Mouse (Mus musculus) layer of hippocampus, adult 11-12 months (tissue): ENCODE data around the gene Trpm5.

ENCODE experiments used
- DNase-seq: peaks from one replicate; pipeline ENCODE4 v3.0.0; 2022; ENCODE audit warnings: low spot score

Trpm5 gene

DNA sequence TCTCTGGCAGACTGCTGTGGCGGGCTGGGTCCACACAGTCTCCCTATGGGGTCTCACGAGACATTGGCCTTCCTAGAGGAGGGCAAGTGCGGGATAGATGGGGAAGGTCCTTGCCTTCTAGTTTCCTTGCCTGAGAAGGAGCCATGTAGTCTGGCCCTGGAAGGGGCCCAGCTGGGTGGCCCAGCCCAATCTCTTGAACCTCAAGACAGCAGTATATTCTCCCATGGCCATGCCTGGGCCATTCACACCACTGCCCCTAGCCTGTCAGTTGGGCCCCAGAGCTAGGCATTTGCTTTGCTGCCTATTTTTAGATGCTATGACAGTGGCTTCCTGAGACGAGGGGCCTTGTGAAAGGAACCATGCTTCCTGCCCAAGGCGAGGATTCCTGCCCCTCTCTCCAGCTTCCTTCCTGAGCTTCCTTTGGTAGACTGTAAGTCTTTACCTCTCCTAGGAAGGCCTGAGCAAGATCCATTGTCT, 36.2 kb downstream of the Trpm5 start:
- no peak for DNase-seq

DNA sequence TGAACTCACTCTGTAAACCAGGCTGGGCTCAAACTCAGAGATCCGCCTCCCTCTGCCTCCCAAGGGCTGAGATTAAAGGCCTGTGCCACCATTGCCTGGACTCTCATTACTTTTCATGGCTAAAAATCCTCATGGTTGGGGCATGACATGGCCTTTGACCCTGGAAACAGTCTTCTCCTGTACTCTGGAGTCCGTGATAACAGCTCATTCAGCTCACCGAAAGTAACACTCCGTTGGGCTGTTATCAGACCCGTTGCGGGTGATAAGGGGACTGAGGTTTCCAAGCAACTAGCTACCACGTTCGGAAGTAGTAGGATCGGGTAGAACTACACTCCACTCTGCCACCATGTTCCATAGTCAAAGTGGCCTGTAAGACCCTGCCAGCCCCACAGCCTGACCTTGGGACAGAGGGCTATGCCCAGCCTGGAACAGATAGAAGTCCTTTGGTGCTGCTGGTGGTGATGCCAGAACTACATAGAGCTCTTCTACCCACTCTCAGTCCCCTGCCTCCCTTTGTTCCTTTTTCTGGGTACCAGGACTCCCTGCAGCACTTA, 36.7 kb downstream of the Trpm5 start:
- DNase-seq = no peak

DNA sequence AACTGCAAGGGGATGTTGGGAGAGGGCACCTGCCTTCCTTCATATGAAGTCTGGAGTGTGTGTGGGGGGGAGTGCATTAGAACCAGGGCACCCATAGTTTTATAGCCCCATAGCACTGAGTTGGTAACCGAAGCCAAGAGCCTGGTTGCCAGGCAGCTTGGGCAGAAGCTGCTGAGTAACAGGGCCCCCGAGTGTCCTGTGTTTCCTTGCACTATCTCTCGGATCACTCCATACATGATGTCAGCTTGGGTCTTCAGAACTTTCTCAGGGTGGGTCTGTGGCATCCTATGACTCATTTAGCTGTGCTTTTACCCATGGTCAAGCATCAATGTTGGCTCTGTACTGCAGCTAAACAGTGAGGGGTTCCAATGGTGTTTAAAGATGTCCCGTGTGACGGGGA, 37.4 kb downstream of the Trpm5 start:
- no peak for DNase-seq

DNA sequence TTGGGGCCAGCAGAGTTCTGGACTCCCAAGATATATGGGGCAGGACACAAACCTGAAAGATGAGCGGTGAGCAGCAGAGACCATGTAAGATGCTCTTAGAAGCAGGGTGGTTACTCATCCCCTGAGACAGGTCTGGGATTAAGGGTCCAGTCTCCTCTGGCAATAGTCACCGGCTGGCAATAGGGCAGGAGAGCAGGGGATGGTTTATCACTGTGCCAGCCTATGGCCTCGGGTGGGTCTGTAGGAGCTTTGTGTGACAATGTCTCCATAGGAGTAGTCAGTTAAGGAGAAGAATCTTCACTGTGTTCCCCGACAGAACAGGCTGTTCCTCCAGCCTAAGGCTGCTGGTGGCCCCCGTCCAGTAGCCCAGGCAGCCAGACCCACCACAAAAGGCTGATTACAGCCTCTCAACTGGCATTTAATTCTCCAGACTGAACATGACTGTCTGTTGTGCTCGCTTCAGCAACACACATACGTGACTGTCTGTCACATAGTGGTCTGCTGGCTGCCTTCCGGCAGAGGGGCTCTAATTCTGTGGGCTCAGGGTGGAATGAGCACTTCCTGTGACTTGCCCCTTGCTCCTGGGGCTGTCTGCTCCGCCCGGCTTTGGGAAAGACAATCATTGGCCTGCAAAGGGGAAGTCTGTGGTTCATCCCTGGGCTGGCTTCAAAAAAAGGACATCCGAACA, 38.8 kb downstream of the Trpm5 start:
- no peak for DNase-seq

DNA sequence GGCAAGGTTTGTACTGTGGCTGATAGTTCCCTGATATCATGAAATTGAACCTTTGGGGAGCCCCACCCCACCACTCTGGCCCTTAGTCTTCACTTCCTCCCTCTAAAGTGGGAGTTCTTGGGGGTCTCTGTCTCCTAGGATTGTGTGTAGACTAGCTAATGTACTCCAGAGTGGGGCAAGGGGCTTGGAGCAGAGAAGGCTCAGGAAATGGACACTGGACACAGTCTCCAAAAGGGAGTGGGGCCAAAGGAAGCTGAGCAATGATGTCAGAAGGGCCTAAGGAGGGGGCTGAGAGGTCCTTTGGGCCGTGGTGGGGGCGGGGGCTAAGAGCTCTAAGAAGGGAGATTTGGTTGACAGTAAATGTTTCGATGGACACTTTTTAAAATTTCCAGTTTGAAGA, 39.4 kb downstream of the Trpm5 start:
- no peak for DNase-seq

DNA sequence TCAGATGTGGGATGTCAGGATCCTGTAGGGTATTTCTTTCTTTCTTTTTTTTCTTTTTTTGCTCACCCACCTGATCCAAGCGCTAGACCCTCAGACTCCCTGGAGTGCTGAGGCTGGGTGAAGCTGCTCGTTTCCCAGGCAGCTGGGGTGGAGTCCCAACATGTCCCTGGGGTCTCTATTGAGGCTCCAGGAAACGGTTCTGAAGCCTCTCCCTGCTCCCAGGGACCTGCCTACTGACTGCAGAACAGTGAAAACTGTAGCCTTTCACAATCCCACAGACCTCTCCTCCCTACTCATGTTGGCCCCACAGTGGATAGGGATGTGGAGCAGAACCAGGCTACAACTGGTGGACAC, 39.9 kb downstream of the Trpm5 start:
- no peak for DNase-seq

DNA sequence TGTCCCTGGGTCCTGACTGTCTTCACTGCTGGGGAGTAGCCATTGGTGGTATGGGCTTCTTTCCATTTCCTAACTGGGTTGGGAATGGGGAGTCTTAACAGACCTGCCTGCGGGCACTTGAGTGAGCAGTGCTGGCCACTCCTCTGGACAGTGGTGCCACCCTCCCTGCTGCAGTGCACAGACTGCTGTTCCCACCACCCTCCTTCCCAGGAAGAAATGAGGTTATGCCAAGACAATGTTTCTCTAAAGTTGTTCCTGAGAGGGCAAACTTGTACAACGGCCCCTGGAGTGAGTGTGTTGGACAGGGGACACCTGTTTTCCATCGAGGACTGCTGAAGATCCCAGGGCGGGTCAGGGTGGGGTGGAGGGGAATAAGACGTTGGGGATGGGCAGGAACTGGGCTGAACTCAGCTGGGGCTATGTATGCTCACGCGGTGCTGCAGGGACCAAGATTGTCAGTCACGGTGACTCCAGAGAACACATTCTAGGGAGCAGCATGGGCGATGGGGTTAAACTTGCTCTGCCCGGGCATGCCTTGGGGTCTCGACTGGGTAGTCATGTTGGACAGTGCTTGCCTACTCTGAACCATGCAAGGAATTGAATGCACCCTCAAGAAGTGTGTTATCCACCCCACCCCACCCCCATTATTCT, 40.4 kb downstream of the Trpm5 start:
- no peak for DNase-seq

DNA sequence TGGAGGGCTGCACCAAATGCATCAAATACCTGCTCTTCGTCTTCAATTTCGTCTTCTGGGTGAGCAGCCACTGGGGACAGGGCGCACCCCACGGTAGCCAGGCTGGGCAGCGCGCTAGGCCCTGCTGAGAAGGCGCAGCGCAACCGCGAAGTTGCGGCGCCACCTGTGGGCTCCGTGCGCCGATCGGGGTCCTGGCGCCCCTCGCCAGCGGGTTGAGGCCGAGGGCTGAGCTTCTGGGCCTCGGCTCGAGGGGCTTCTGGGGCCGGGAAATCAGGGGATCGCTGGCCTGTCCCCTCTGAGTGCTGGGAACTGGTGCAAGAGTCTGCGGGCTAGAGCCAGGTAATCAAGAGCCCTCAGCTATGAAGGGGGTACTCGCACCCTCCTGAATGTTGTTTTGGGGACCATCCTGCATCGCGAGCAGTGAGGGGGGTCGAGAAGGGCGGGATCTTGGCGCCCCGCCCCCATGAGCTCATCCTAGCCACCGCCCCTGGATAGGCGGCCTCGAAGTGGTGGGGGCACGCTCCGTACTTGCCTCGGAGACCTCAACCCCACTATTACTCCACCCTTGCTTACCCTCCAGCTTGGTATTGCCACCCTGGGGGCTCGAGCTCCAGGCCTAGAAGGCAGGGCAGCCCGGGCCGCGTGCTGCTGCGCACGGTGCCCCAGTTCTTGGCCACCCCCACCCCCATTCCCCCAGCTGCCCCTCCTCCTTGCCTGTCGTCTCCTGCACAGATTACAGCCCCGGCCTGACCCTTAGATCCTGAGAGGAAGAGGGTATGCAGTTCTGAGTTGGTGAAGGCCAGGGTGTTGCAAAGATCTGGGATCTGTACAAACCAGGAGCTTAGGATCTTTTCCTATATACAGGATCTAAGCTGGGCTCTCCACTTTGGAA, 41.2 kb downstream of the Trpm5 start:
- peak; percentile 74 for DNase-seq

DNA sequence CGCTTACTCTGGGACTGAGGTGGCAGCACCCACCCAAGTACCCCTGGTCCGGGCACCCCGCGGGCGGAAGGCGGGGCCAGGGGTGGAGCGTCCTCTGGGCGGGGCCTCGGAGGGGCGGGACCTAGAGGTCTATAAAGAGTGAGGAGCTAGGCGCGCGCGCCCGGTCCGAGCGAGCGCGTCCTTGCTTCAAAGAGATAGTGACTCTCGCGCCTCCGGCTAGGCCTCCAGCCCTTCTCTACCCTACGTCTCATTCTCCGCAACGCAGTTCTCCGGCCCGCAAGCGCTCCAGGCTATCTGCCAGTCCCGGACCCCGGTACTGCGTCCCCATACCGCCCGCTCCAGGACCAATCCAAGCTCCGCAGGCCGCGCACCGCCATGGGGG, 41.8 kb downstream of the Trpm5 start, which contains the start of gene Cd81:
Cd81 (plus strand) TSS at position 114 of the 382 bp plus-strand sequence.
- DNase-seq = peak; percentile 86

DNA sequence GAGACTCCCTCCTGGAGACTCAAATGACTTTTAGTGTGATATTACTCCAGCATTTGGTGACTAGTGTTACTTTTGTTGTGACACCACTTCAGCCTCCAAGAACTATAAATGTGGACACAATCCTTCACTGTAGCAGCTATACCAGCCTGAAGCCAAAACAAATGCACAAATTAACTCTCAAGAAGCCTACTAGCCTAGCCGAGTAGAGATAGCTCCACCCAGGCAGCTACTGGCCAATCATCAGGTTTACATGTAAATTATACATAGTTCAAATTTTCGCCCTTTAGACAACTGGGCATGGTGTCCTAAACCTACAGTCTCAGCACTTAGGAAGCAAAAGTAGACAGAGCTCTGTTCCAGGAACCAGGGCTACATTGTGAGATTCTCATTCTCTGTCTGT, 43.1 kb downstream of the Trpm5 start:
- no peak for DNase-seq

DNA sequence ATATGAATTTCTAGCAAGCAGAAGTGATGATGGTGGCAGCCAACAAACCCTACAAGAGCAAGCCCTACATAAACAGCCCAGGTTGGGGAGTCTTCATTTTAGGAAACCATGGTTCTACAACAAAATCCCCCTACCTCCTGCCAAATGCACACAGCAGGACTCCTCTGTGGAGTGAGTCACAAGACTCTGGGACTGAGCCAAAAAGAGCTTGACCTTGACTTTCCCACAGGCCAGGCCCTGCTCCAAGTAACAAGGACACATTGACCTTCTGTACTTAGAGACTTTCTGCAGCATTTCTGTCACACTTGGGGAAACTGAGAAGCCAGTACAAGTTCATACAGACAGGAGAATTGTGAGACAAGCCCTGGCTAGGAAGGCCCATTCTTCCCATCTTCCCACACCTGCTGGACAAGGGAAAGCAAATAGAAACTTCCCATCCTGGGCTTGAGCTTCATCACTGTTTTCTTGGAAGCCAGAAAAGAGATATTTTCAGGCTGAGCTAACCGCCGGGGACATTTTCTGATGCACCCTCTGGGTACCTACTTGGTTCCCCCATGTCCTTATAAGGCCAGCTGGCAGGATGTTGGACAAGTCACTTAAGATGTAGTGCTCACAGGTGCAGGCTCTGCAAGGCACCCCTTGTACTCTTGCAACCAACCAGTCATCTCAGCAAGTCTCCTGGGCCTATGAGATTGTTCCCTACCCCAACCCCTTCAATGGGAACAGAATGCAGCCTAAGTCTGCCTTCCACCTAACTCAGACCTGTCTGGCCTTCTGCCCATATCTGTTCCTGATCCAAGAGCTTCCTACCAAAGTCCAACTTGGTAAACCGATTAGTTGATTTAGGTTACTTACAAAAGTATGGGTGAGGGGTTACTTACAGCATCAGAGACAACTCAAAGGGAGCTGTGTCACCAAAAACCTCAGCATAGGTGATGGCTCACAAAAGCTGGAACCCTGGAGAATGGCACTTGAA, 44.3 kb downstream of the Trpm5 start:
- DNase-seq = no peak

DNA sequence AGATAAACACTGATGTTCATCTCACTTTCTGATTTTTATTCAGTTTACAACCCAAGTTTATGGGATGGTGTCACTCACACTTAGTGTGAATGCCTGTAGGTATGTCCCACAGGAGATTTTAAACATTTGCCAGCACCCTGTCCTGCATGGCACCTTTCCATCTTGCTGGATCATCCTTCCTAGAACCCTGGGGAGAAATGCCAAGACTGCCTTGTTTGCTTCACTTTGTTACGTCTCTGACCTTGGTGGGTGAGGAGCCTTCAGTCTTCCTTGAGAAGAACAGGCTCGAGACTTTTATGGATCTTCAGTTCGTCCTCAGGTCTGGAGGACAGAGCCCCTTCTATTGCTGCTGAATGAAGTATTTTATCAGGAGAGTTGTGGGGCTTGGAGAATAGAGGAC, 45.1 kb downstream of the Trpm5 start:
- DNase-seq = no peak

DNA sequence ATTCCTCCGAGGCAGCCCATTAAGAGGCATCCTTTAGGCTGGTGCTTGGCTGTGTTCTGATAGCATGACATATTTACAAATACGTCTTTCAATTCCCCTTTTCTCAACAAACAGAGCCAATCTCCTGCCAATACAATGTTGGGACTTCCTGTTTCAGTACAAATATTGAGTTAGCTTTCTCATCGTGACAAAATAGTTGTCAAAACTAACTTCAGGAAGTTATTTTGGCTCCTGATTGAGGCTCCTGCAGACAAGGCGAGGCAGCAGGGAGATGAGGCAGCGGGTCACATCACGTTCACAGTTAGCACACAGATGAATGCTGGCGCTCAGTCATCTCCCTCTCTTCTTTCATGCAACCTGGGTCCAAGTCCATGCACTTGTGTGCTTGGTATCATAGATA, 48.1 kb downstream of the Trpm5 start:
- no peak for DNase-seq

DNA sequence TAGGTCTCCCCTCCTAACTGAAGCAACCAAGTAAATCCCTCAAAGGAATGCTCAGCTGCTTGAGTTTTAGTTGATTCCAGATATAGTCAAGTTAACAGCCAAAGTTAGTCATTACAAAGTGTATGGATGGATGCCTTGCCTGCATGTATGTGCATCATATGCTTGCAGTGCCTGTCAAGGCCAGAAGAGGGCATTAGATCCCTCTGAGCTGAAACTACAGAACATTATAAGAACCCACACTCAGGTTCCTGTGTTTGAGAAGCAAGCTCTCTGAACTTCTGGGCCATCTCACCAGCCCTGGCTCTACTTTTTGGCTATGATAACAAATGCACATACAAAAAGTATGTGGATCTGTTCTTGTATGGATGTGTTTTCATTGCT, 49.6 kb downstream of the Trpm5 start:
- DNase-seq = no peak

DNA sequence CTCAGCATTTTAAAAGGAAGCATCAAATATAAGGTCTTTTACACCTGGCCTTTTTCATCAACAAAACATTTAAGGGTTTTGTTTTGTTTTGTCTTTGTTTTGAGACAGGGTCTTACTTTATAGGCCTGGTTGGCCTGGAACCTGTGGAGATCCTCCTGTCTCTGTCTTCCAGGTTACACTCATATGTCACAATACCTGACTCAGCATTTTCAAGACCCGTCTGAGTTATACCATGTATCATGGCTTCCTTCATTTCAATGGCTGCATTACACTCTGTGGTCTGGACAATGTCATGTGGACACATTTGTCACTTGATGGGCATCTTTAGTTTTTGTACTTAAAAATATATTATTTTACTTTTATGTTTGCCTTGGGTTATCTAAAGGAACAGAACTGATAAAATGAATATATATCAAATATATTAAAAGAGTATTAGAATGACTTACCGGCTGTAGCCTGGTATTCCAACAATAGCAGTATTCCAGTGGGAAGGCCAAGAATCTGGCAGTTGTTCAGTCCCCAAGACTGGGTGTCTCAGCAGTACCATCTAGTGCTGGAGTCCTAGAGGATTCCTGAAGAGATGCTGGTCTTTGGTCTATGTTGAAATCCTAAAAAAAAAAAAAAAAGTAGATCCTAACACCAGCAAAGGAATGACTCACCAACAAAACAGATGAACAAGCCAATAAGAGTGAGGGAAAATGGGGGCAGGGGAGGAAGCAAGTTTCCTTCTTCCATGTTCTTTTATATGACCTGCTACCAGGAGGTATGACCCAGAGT, 50.2 kb downstream of the Trpm5 start:
- DNase-seq = no peak

DNA sequence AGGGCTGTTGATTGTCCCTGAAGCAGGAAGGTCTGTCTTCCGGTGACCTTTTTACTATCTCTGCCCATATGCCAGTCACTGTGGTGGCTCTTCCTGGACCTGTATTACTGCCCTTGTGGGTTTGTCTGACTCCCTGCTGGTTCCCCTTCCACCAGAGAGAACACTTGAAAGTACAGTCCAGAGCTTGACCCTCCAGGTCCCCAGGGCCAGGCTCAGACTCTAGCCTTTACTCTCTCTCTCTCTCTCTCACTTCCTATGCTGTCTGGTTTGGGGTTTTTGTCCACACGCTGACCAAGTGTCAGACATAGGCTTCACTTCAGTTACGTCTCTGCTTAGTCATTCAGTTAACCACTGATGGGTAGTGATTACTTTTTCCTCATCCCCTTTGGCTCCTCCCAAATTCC, 51.5 kb downstream of the Trpm5 start:
- no peak for DNase-seq

DNA sequence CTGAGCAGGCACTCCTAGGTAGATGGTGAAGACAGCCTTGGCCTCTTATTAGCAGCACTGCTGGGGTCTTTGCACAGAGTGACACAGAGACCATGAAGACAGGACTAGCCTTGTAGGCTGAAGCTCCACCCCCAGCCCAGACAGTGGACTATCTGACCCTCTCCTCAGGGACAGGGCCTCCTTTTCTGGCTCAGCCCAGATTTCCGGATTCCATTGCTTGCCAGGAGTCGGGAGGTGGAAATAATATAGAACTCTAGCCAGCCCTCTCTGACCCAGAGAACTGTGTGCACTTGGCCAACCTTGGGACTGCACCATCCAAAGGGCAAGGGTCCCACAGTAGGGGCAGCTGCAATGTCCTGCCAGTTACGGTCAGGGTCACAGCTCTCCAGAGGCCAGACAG, 52.4 kb downstream of the Trpm5 start:
- DNase-seq = no peak

DNA sequence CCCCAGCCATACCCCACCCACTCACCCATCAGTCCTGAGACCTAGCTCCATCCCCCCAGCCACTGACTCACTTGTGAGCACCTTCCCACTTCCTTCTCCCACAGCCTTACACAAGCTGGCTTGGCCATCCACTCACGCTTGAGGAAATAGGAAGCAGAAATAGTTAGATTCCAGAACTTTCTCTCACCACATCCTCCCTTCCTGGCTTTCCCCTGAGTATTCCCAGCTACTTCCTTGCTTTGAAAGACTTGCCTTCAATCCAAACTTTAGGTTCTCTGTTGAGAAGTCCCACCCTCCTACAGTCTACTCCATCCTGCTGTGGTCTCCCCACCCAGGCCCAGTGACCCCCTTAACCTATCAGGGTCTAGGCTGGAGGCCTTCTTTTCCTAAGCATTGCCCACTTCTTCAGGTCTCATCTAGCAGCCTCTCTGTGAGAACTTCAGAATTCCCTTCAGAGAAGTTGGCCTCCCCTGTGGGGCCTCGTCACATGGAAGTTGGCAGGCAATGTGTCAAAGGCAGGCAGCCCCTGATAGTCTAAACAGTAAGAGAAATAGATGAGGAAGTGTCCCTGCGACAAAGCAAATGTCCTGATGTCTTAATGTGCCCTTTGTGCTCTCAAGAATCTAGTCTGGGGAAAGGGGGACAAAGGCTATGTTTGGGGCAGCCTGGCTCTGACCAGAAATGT, 53.2 kb downstream of the Trpm5 start:
- no peak for DNase-seq

DNA sequence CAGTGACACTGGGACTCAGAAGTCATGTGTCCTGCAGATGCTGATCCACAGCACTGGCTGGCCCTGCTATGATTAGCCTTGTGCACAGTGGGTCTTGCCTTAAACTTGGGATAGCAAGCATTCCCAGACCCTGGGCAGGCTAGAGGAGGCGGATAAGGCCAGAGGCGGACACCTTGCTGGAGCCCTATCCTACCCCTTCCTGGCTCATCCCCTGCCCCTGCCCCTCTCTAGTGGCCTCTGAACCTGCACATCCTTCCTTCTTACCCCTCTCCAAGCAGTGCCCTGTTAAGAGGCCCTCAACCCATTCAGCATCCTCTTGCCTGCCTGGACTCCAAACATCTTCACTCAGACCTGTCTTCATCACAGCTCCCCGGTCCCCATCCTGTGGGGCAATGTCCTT, 53.9 kb downstream of the Trpm5 start:
- no peak for DNase-seq
